Mouse (Mus musculus) hindbrain, embryonic 14.5 days (tissue): ENCODE results near the gene Psors1c2. TPM values are rescaled to one million over a fixed set of nuclear protein-coding genes. Genes with fewer than 3 reads are reported as not detected.

Experiments
- ATAC-seq: fragments of 200-750 bp; cut with Nextera tagmentation; 2 replicates; pipeline ENCODE4 v1.8.0; 2017; ENCODE audit warnings: moderate number of reproducible peaks, mild to moderate bottlenecking, moderate TSS enrichment, moderate library complexity; ENCODE audit not compliant: low FRiP score
- DNase-seq: peaks from one replicate; pipeline ENCODE4 v3.0.0-alpha.2; 2015; ENCODE audit warnings: low spot score
- H3K27ac ChIP-seq: fragments of 300-500 bp; sonication (generic); 2 replicates; pipeline ENCODE4 v1.5.1; 2014; ENCODE audit warnings: mild to moderate bottlenecking, moderate library complexity
- H3K27me3 ChIP-seq: fragments of 300-500 bp; sonication (generic); 2 replicates; pipeline ENCODE4 v1.6.1; 2014; ENCODE audit warnings: mild to moderate bottlenecking, low read length, mixed read lengths; ENCODE audit not compliant: control insufficient read depth, insufficient read depth
- H3K36me3 ChIP-seq: fragments of 300-500 bp; sonication (generic); replicated peaks from 2 replicates; pipeline ENCODE4 v1.6.1; 2014; ENCODE audit not compliant: control insufficient read depth, insufficient read depth
- H3K4me1 ChIP-seq: fragments of 300-500 bp; sonication (generic); replicated peaks from 2 replicates; pipeline ENCODE4 v1.6.1; 2014; ENCODE audit warnings: antibody characterized with exemption, low read length, mixed read lengths; ENCODE audit not compliant: control insufficient read depth, insufficient read depth
- H3K4me2 ChIP-seq: fragments of 300-500 bp; sonication (generic); replicated peaks from 2 replicates; pipeline ENCODE4 v1.6.1; 2014; ENCODE audit warnings: mild to moderate bottlenecking, moderate library complexity
- H3K4me3 ChIP-seq: fragments of 300-500 bp; sonication (generic); replicated peaks from 2 replicates; pipeline ENCODE4 v1.5.1; 2014; ENCODE audit warnings: mild to moderate bottlenecking, low read length
- H3K9ac ChIP-seq: fragments of 300-500 bp; sonication (generic); 2 replicates; pipeline ENCODE4 v1.6.1; 2014
- H3K9me3 ChIP-seq: fragments of 300-500 bp; sonication (generic); 2 replicates; pipeline ENCODE4 v1.6.1; 2016; ENCODE audit warnings: low read length; ENCODE audit not compliant: control insufficient read depth
- WGBS: fragments of 180-500 bp; shearing (Covaris S2); extraction: QIAGEN DNeasy Blood & Tissue Kit; methylation state at CpG from one replicate; pipeline ENCODE4 v1.1.7; 2014; 5-methylcytosine and 5-hydroxymethylcytosine counted together
- polyA plus RNA-seq: library from polyadenylated mRNA; unstranded; fragments of >200 nt; fragmentation: Nextera tagmentation; extraction: Ambion mirVana; gene quantifications from 2 replicates; pipeline ENCODE4 v1.2.1, GENCODE M21; 2014

Gene Psors1c2
- polyA plus RNA-seq, 1 experiment from 2014 or later = 0.72 TPM

GRCm38 (mm10) chr17:35550871-35551270, 17.9 kb downstream of the Psors1c2 start:
- no peaks in the 10 kb centered on the region for H3K36me3 ChIP-seq
- WGBS = 55% methylated on average over 8 of the region's 8 CpGs
- H3K27me3 ChIP-seq = no peaks in the 10 kb centered on the region
- H3K9ac ChIP-seq = no peak overlapping the region
- no peak overlapping the region for H3K4me3 ChIP-seq
- DNase-seq = no peak
- H3K27ac ChIP-seq = no peak overlapping the region
- H3K4me1 ChIP-seq = no peaks in the 10 kb centered on the region
- no peak for ATAC-seq
- H3K9me3 ChIP-seq = no peaks in the 10 kb centered on the region
- no peak overlapping the region for H3K4me2 ChIP-seq

GRCm38 (mm10) chr17:35551881-35552414, 18.9 kb downstream of the Psors1c2 start, which contains the start of gene Cdsn:
Gene Cdsn (plus strand): TSS chr17:35552128.
- H3K9me3 ChIP-seq = no peaks in the 10 kb centered on the region
- H3K4me1 ChIP-seq = no peaks in the 10 kb centered on the region
- no peak for DNase-seq
- no peak within 1 kb of the TSS for H3K27ac ChIP-seq
- no peak within 1 kb of the TSS for H3K9ac ChIP-seq
- no peak within 1 kb of the TSS for H3K4me3 ChIP-seq
- no peak for ATAC-seq
- H3K27me3 ChIP-seq = no peaks in the 10 kb centered on the region
- no peak within 1 kb of the TSS for H3K4me2 ChIP-seq
- 74% methylated on average over 10 of the region's 10 CpGs for WGBS
- no peaks in the 10 kb centered on the region for H3K36me3 ChIP-seq

DNA sequence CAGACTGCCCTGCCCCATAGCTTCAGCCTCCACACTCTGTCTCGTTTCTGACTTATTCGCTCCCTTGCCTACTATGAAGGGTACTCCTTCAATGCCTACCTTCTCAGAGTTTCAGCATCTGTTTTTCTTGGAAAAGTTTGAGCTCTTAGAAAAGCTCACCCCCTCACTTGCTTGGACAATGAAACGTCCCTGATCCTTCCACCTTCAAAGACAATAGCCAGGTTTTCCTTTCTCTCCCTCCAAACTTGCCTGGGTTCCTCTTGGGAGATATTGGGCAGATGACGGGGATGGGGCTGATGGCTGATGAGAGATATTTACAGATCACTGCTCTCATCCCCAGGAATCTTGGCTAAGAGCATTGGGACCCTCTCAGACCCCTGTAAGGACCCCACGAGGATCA, 21.3 kb downstream of the Psors1c2 start:
- Histone ChIP-seq H3K27me3 (no peaks in the 10 kb centered on the region), H3K4me2 (no peak overlapping the region), H3K36me3 (no peaks in the 10 kb centered on the region), H3K9ac (no peak overlapping the region), H3K4me1 (no peaks in the 10 kb centered on the region), H3K4me3 (no peak overlapping the region), H3K9me3 (no peaks in the 10 kb centered on the region), H3K27ac (no peak overlapping the region)
- DNase-seq = no peak
- no peak for ATAC-seq
- WGBS = 87% methylated on average over 5 of the region's 5 CpGs

GRCm38 (mm10) chr17:35554761-35555397, 21.9 kb downstream of the Psors1c2 start:
- Histone ChIP-seq H3K4me1 (no peaks in the 10 kb centered on the region), H3K27me3 (no peaks in the 10 kb centered on the region), H3K4me3 (no peak overlapping the region), H3K4me2 (no peak overlapping the region), H3K9me3 (no peaks in the 10 kb centered on the region), H3K27ac (no peak overlapping the region), H3K36me3 (no peaks in the 10 kb centered on the region), H3K9ac (no peak overlapping the region)
- DNase-seq (no peak), ATAC-seq (no peak)
- WGBS = 90% methylated on average over 18 of the region's 18 CpGs

- H3K27ac ChIP-seq = no peak overlapping the region
- H3K4me1 ChIP-seq = no peaks in the 10 kb centered on the region
- no peak overlapping the region for H3K4me3 ChIP-seq
- no peaks in the 10 kb centered on the region for H3K36me3 ChIP-seq
- H3K4me2 ChIP-seq = no peak overlapping the region
- no peaks in the 10 kb centered on the region for H3K27me3 ChIP-seq
- ATAC-seq = no peak
- DNase-seq = no peak
- no peak overlapping the region for H3K9ac ChIP-seq
- WGBS = 94% methylated on average over 12 of the region's 13 CpGs
- no peaks in the 10 kb centered on the region for H3K9me3 ChIP-seq
Observed at GRCm38 (mm10) chr17:35556186-35556765, 23.3 kb downstream of the Psors1c2 start.

GRCm38 (mm10) chr17:35556812-35557211, 23.8 kb downstream of the Psors1c2 start:
- DNase-seq = peak; percentile 61
- Histone ChIP-seq H3K27me3 (no peaks in the 10 kb centered on the region), H3K4me1 (no peaks in the 10 kb centered on the region), H3K4me3 (no peak overlapping the region), H3K4me2 (no peak overlapping the region), H3K27ac (no peak overlapping the region), H3K36me3 (no peaks in the 10 kb centered on the region), H3K9me3 (no peaks in the 10 kb centered on the region), H3K9ac (no peak overlapping the region)
- 30% methylated on average over 5 of the region's 5 CpGs for WGBS
- ATAC-seq = no peak

GRCm38 (mm10) chr17:35557351-35557750, 24.4 kb downstream of the Psors1c2 start:
- no peak overlapping the region for H3K27ac ChIP-seq
- H3K4me3 ChIP-seq = no peak overlapping the region
- no peaks in the 10 kb centered on the region for H3K36me3 ChIP-seq
- no peaks in the 10 kb centered on the region for H3K4me1 ChIP-seq
- ATAC-seq (no peak), DNase-seq (no peak)
- H3K27me3 ChIP-seq = no peaks in the 10 kb centered on the region
- no peaks in the 10 kb centered on the region for H3K9me3 ChIP-seq
- H3K4me2 ChIP-seq = no peak overlapping the region
- H3K9ac ChIP-seq = no peak overlapping the region
- WGBS = 78% methylated on average over 9 of the region's 9 CpGs

- Histone ChIP-seq H3K27ac (no peak overlapping the region), H3K9ac (no peak overlapping the region), H3K36me3 (no peaks in the 10 kb centered on the region), H3K4me3 (no peak overlapping the region), H3K4me1 (no peaks in the 10 kb centered on the region), H3K27me3 (no peaks in the 10 kb centered on the region), H3K4me2 (no peak overlapping the region), H3K9me3 (no peaks in the 10 kb centered on the region)
- no peak for DNase-seq
- ATAC-seq = no peak
- 66% methylated on average over 8 of the region's 8 CpGs for WGBS
Observed at GRCm38 (mm10) chr17:35558216-35558615, 25.2 kb downstream of the Psors1c2 start.

DNA sequence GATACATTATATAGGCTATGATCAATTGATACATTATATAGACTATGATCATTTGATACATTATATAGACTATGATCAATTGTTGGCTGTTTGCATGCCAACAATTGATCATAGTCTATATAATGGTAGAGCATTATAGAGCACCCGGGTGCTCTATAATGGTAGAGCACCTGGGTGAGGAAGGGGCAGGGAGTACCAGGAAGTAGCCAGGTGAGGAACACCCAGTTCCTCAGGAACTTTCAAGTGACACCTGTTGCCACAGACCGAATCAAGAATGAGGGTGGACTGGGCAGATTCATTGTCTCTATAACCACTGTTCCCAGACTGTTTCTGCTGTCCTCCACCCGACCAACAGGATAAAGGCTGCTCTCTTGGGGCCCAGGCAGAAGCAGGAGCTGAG, 34.1 kb downstream of the Psors1c2 start, which contains the start of gene 2300002M23Rik:
2300002M23Rik (plus strand) TSS at position 301 of the 400 bp plus-strand sequence.
- H3K9me3 ChIP-seq = no peaks in the 10 kb centered on the region
- no peak within 1 kb of the TSS for H3K9ac ChIP-seq
- ATAC-seq (no peak), DNase-seq (no peak)
- H3K27ac ChIP-seq = no peak within 1 kb of the TSS
- no peak within 1 kb of the TSS for H3K4me3 ChIP-seq
- 0 out of 2 replicates have a peak, but pooled peaks cover 3% of the 10 kb centered on the region for H3K4me1 ChIP-seq
- H3K36me3 ChIP-seq = no peaks in the 10 kb centered on the region
- H3K4me2 ChIP-seq = no peak within 1 kb of the TSS
- 64% methylated on average over 3 of the region's 3 CpGs for WGBS
- H3K27me3 ChIP-seq = peaks cover 17% of the 10 kb centered on the region
